Mouse (Mus musculus) heart, postnatal 0 days (tissue): Measurements from ENCODE around the gene Ly6g6c.

Experiments
- CTCF ChIP-seq: IDR thresholded peaks from 2 replicates; pipeline ENCODE4 v1.5.1; 2016; ENCODE audit warnings: antibody characterized with exemption, control low read depth, low read depth
- EP300 ChIP-seq: IDR thresholded peaks from 2 replicates; pipeline ENCODE4 v1.6.1; 2016; ENCODE audit warnings: antibody characterized with exemption, low read depth

DNA sequence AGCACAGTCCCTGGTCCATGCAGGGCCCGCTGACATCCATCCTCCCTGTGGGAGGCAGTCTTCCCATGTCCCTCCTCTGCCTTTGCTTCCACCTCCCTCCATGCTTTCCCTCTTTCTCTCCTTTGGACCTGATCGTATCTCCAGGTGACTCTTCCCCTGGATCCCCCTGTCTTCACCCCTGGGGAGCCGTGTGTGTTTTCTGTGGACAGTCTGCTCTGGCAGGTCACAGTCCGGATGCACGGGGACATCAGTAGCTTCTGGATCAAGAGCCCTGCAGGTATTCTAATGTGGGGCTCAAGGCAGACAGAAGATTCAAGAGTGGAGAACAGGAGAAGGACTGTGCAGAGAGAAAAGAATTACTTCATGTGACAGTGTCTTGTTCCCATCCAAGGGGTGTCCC, 42.0 kb upstream of the Ly6g6c start:
- TF ChIP-seq EP300 = no peak
- no peak for TF ChIP-seq CTCF
